Mouse (Mus musculus): ENCODE data around the gene Gm20388.
"Not testable (repeated sequence)": the region's sequence is repeated elsewhere in the genome, so short reads cannot be mapped to it uniquely, and the experiment has no call there.

Gene Gm20388

GRCm38 (mm10) chr8:121578676-121579451, 1668.2 kb downstream of the Gm20388 start, which contains the start of gene Fbxo31:
Fbxo31 (minus strand) TSS chr8:121578806.
- peak; percentile 96 for DNase-seq

GRCm38 (mm10) chr8:121580465-121580864, 1669.8 kb downstream of the Gm20388 start:
- peak; percentile 46 to 61 for DNase-seq

GRCm38 (mm10) chr8:121583653-121584052, 1673.0 kb downstream of the Gm20388 start:
- DNase-seq, result no peak

- no peak for DNase-seq
These were observed 1674.1 kb downstream of the Gm20388 start for GRCm38 (mm10) chr8:121584730-121585129.

- peak; percentile 100 for DNase-seq
These were observed 1674.7 kb downstream of the Gm20388 start for GRCm38 (mm10) chr8:121585159-121585825.

GRCm38 (mm10) chr8:121588750-121589149, 1678.1 kb downstream of the Gm20388 start:
- DNase-seq, result no peak

- DNase-seq, result no peak
These were observed 1678.6 kb downstream of the Gm20388 start for GRCm38 (mm10) chr8:121589205-121589726.

- DNase-seq, result peak; percentile 97 to 98
These were observed 1679.8 kb downstream of the Gm20388 start, which contains the start of gene Map1lc3b for GRCm38 (mm10) chr8:121590203-121591177. Map1lc3b (plus strand) TSS chr8:121590361.

- DNase-seq, result peak; percentile 60 to 67
These were observed 1680.8 kb downstream of the Gm20388 start for GRCm38 (mm10) chr8:121591178-121592066.

- no peak for DNase-seq
These were observed 1682.7 kb downstream of the Gm20388 start for GRCm38 (mm10) chr8:121593293-121593692.

GRCm38 (mm10) chr8:121593983-121594382, 1683.3 kb downstream of the Gm20388 start:
- peak; percentile 37 to 73 for DNase-seq

GRCm38 (mm10) chr8:121597492-121597891, 1686.9 kb downstream of the Gm20388 start:
- not testable (repeated sequence) for DNase-seq

- no peak for DNase-seq
These were observed 1687.5 kb downstream of the Gm20388 start for GRCm38 (mm10) chr8:121598190-121598589.

GRCm38 (mm10) chr8:121598892-121599291, 1688.3 kb downstream of the Gm20388 start:
- DNase-seq, result peak; percentile 86 to 88

- DNase-seq, result no peak
These were observed 1689.2 kb downstream of the Gm20388 start for GRCm38 (mm10) chr8:121599842-121600241.

- no peak for DNase-seq
These were observed 1691.8 kb downstream of the Gm20388 start for GRCm38 (mm10) chr8:121602411-121602810.

- peak; percentile 84 to 85 for DNase-seq
These were observed 1692.2 kb downstream of the Gm20388 start for GRCm38 (mm10) chr8:121602860-121603259.

GRCm38 (mm10) chr8:121603801-121604200, 1693.2 kb downstream of the Gm20388 start:
- DNase-seq, result no peak

GRCm38 (mm10) chr8:121607661-121608060, 1697.0 kb downstream of the Gm20388 start:
- no peak for DNase-seq

GRCm38 (mm10) chr8:121609251-121609650, 1698.6 kb downstream of the Gm20388 start:
- DNase-seq, result no peak

GRCm38 (mm10) chr8:121609916-121610315, 1699.3 kb downstream of the Gm20388 start:
- DNase-seq, result no peak
